Mouse (Mus musculus) adrenal gland, postnatal 4 days (tissue): ENCODE data around the gene Mdp1. TPM values are rescaled to one million over a fixed set of nuclear protein-coding genes. Genes with fewer than 3 reads are reported as not detected.

Experiments
- DNase-seq, 2 experiments: peaks; one replicate each; pipeline ENCODE4 v3.0.0; 2021 to 2022; ENCODE audit warnings: low spot score in 2 of 2, mixed read lengths in 2 of 2
- long read RNA-seq, 2 experiments: library from polyadenylated mRNA; stranded (forward); transcript quantifications; one replicate each; pipeline ENCODE4 v2.0.0; 2021
- total RNA-seq, 2 experiments: library from RNA; stranded (reverse); gene quantifications; 2 replicates each; pipeline ENCODE4 v1.2.3; 2021

Gene Mdp1
- total RNA-seq, result 10 to 100 TPM; 57.4 to 63.3 TPM
- long read RNA-seq, experiment 1, transcript Mdp1-202 (5 exons, 1,730 nt), result minor isoform, 10 of 82 reads
- long read RNA-seq, experiment 1, transcript Mdp1-201 (6 exons, 1,733 nt), result major isoform, 60 of 82 reads
- long read RNA-seq, experiment 1, partial matches to known transcripts, result 7 of 82 reads
- long read RNA-seq, experiment 1, other reads (novel, unspliced or antisense), result 5 of 82 reads
- long read RNA-seq, experiment 2, transcript Mdp1-202 (5 exons, 1,730 nt), result minor isoform, 16 of 111 reads
- long read RNA-seq, experiment 2, transcript Mdp1-201 (6 exons, 1,733 nt), result major isoform, 65 of 111 reads
- long read RNA-seq, experiment 2, partial matches to known transcripts, result 9 of 111 reads
- long read RNA-seq, experiment 2, other reads (novel, unspliced or antisense), result 21 of 111 reads

GRCm38 (mm10) chr14:55659960-55660573, at the start of gene Mdp1:
Mdp1 (minus strand) TSS chr14:55660508.
- peak; percentile 60 to 64 for DNase-seq

- no peak for DNase-seq
These were observed 49.2 kb upstream of the Mdp1 start for GRCm38 (mm10) chr14:55709509-55709908.

- no peak for DNase-seq
These were observed 47.1 kb upstream of the Mdp1 start for GRCm38 (mm10) chr14:55707397-55707796.

- no peak for DNase-seq
These were observed 45.8 kb upstream of the Mdp1 start for GRCm38 (mm10) chr14:55706051-55706600.

- no peak for DNase-seq
These were observed 42.5 kb upstream of the Mdp1 start for GRCm38 (mm10) chr14:55702761-55703160.

- no peak for DNase-seq
These were observed 40.8 kb upstream of the Mdp1 start for GRCm38 (mm10) chr14:55701131-55701530.

GRCm38 (mm10) chr14:55697226-55697625, 36.9 kb upstream of the Mdp1 start:
- no peak for DNase-seq

- DNase-seq, result no peak
These were observed 29.1 kb upstream of the Mdp1 start for GRCm38 (mm10) chr14:55689433-55689832.

- DNase-seq, result no peak
These were observed 21.8 kb upstream of the Mdp1 start for GRCm38 (mm10) chr14:55682118-55682493.

- DNase-seq, result peak; percentile 74 to 80
These were observed 21.1 kb upstream of the Mdp1 start, which contains the start of gene Tinf2 for GRCm38 (mm10) chr14:55681160-55682117. Tinf2 (minus strand) TSS chr14:55681820.

GRCm38 (mm10) chr14:55677615-55678014, 17.3 kb upstream of the Mdp1 start:
- DNase-seq, result no peak

- no peak for DNase-seq
These were observed 12.4 kb upstream of the Mdp1 start for GRCm38 (mm10) chr14:55672741-55673060.

GRCm38 (mm10) chr14:55671833-55672740, 11.8 kb upstream of the Mdp1 start, which contains the start of the genes Gmpr2 and Nedd8:
Gmpr2 (plus strand) TSS chr14:55671941.
Nedd8 (minus strand) TSS chr14:55672124.
- peak; percentile 46 to 80 for DNase-seq

- no peak for DNase-seq
These were observed 11.2 kb upstream of the Mdp1 start for GRCm38 (mm10) chr14:55671486-55671832.

- DNase-seq, result no peak
These were observed 328 bp upstream of the Mdp1 start for GRCm38 (mm10) chr14:55660636-55661035.

GRCm38 (mm10) chr14:55658011-55658410, 2.3 kb downstream of the Mdp1 start:
- DNase-seq, result no peak

GRCm38 (mm10) chr14:55656935-55657334, 3.4 kb downstream of the Mdp1 start:
- DNase-seq, result no peak

- no peak for DNase-seq
These were observed 8.8 kb downstream of the Mdp1 start for GRCm38 (mm10) chr14:55651528-55651927.

GRCm38 (mm10) chr14:55649884-55650283, 10.4 kb downstream of the Mdp1 start, which contains the start of gene Tssk4:
Tssk4 (plus strand) TSS chr14:55650184.
- no peak for DNase-seq

GRCm38 (mm10) chr14:55644261-55644888, 15.9 kb downstream of the Mdp1 start:
- DNase-seq, result no peak
